Mouse (Mus musculus) limb, embryonic 15.5 days (tissue): ENCODE results near the gene 4930442H23Rik. TPM values are rescaled to one million over a fixed set of nuclear protein-coding genes. Genes with fewer than 3 reads are reported as not detected.

Experiments used
- ATAC-seq: fragments of 200-750 bp; cut with Nextera tagmentation; 2 replicates; pipeline ENCODE4 v1.8.0; 2017; ENCODE audit warnings: low read depth, moderate TSS enrichment; ENCODE audit not compliant: insufficient number of reproducible peaks, low FRiP score, low TSS enrichment
- H3K27ac ChIP-seq: fragments of 300-500 bp; sonication (generic); 2 replicates; pipeline ENCODE4 v1.5.1; 2015; ENCODE audit warnings: moderate library complexity, mild to moderate bottlenecking, inconsistent platforms
- H3K27me3 ChIP-seq: fragments of 300-500 bp; sonication (generic); 2 replicates; pipeline ENCODE4 v1.6.1; 2015; ENCODE audit warnings: inconsistent platforms
- H3K36me3 ChIP-seq: fragments of 300-500 bp; sonication (generic); 2 replicates; pipeline ENCODE4 v1.6.1; 2015; ENCODE audit warnings: inconsistent platforms
- H3K4me1 ChIP-seq: fragments of 300-500 bp; sonication (generic); 2 replicates; pipeline ENCODE4 v1.6.1; 2015; ENCODE audit warnings: inconsistent platforms
- H3K4me2 ChIP-seq: fragments of 300-500 bp; sonication (generic); 2 replicates; pipeline ENCODE4 v1.6.1; 2015; ENCODE audit warnings: mild to moderate bottlenecking, inconsistent platforms
- H3K4me3 ChIP-seq: fragments of 300-500 bp; sonication (generic); 2 replicates; pipeline ENCODE4 v1.5.1; 2015; ENCODE audit warnings: mild to moderate bottlenecking, inconsistent platforms
- H3K9ac ChIP-seq: fragments of 300-500 bp; sonication (generic); 2 replicates; pipeline ENCODE4 v1.6.1; 2015; ENCODE audit warnings: inconsistent platforms
- H3K9me3 ChIP-seq: fragments of 300-500 bp; sonication (generic); 2 replicates; pipeline ENCODE4 v1.6.1; 2016; ENCODE audit warnings: inconsistent platforms
- WGBS: fragments of 180-500 bp; shearing (Covaris S2); methylation state at CpG from one replicate; pipeline ENCODE4 v1.1.7; 2015; 5-methylcytosine and 5-hydroxymethylcytosine counted together
- polyA plus RNA-seq: library from polyadenylated mRNA; unstranded; fragments of >200 nt; fragmentation: Nextera tagmentation; extraction: Ambion mirVana; gene quantifications from 2 replicates; pipeline ENCODE4 v1.2.1, GENCODE M21; 2015

4930442H23Rik gene
- polyA plus RNA-seq, 1 experiment from 2014 or later, result not detected

GRCm38 (mm10) chr10:81140005-81140404 lies 43.6 kb downstream of the 4930442H23Rik start:
- H3K9ac ChIP-seq, result peak overlapping the region; percentile 5; the same call in 1 of the 2 replicates
- no peak for ATAC-seq
- no peaks in the 10 kb centered on the region for H3K9me3 ChIP-seq
- peak overlapping the region; percentile 74 for H3K27ac ChIP-seq
- WGBS, result 47% methylated on average over 8 of the region's 8 CpGs
- H3K36me3 ChIP-seq, result peaks cover 19% of the 10 kb centered on the region
- peak overlapping the region; percentile 89 for H3K4me2 ChIP-seq
- H3K4me1 ChIP-seq, result peaks cover 68% of the 10 kb centered on the region
- H3K27me3 ChIP-seq, result peaks cover 7% of the 10 kb centered on the region
- H3K4me3 ChIP-seq, result peak overlapping the region; percentile 94

GRCm38 (mm10) chr10:81139529-81139846 lies 44.2 kb downstream of the 4930442H23Rik start:
- H3K4me2 ChIP-seq, result peak overlapping the region; percentile 89
- peaks cover 72% of the 10 kb centered on the region for H3K4me1 ChIP-seq
- H3K27ac ChIP-seq, result peak overlapping the region; percentile 74
- H3K27me3 ChIP-seq, result peaks cover 12% of the 10 kb centered on the region
- ATAC-seq, result no peak
- no peaks in the 10 kb centered on the region for H3K9me3 ChIP-seq
- H3K36me3 ChIP-seq, result peaks cover 14% of the 10 kb centered on the region
- 79% methylated on average over 4 of the region's 4 CpGs for WGBS
- H3K4me3 ChIP-seq, result peak overlapping the region; percentile 94
- 0 out of 2 replicates have a peak overlapping the region, but pooled peaks have one; percentile 82 for H3K9ac ChIP-seq

GRCm38 (mm10) chr10:81138821-81139528 lies 44.7 kb downstream of the 4930442H23Rik start:
- 48% methylated on average over 11 of the region's 11 CpGs for WGBS
- ATAC-seq, result no peak

GRCm38 (mm10) chr10:81138131-81138782 lies 45.4 kb downstream of the 4930442H23Rik start:
- peak overlapping the region; percentile 94 for H3K4me3 ChIP-seq
- H3K36me3 ChIP-seq, result 0 out of 2 replicates have a peak, but pooled peaks cover 2% of the 10 kb centered on the region
- 2% methylated on average over 21 of the region's 24 CpGs for WGBS
- H3K27ac ChIP-seq, result peak overlapping the region; percentile 87
- peak overlapping the region; percentile 82 for H3K9ac ChIP-seq
- H3K9me3 ChIP-seq, result no peaks in the 10 kb centered on the region
- H3K4me2 ChIP-seq, result peak overlapping the region; percentile 89
- H3K27me3 ChIP-seq, result peaks cover 19% of the 10 kb centered on the region
- no peak for ATAC-seq
- H3K4me1 ChIP-seq, result peaks cover 74% of the 10 kb centered on the region

More at GRCm38 (mm10) chr10:81138821-81139528, 44.7 kb downstream of the 4930442H23Rik start:
- no peaks in the 10 kb centered on the region for H3K9me3 ChIP-seq
- H3K27ac ChIP-seq, result peak overlapping the region; percentile 87
- H3K9ac ChIP-seq, result peak overlapping the region; percentile 82; the same call in 1 of the 2 replicates
- H3K27me3 ChIP-seq, result peaks cover 17% of the 10 kb centered on the region
- peak overlapping the region; percentile 89 for H3K4me2 ChIP-seq
- peak overlapping the region; percentile 94 for H3K4me3 ChIP-seq
- H3K4me1 ChIP-seq, result peaks cover 77% of the 10 kb centered on the region
- H3K36me3 ChIP-seq, result peaks cover 8% of the 10 kb centered on the region

GRCm38 (mm10) chr10:81137252-81138130 lies 46.2 kb downstream of the 4930442H23Rik start:
- H3K4me3 ChIP-seq, result peak overlapping the region; percentile 94
- H3K4me1 ChIP-seq, result peaks cover 67% of the 10 kb centered on the region
- peak overlapping the region; percentile 99 for H3K27ac ChIP-seq
- H3K9me3 ChIP-seq, result no peaks in the 10 kb centered on the region
- H3K27me3 ChIP-seq, result peaks cover 24% of the 10 kb centered on the region
- ATAC-seq, result peak; percentile 93
- 0 out of 2 replicates have a peak, but pooled peaks cover 2% of the 10 kb centered on the region for H3K36me3 ChIP-seq
- H3K4me2 ChIP-seq, result peak overlapping the region; percentile 89
- peak overlapping the region; percentile 91 for H3K9ac ChIP-seq
- under 1% methylated on average over 49 of the region's 89 CpGs for WGBS

GRCm38 (mm10) chr10:81136706-81137231 lies 46.9 kb downstream of the 4930442H23Rik start:
- peak overlapping the region; percentile 95 for H3K4me2 ChIP-seq
- peak overlapping the region; percentile 94 for H3K4me3 ChIP-seq
- H3K9ac ChIP-seq, result peak overlapping the region; percentile 91
- H3K36me3 ChIP-seq, result 0 out of 2 replicates have a peak, but pooled peaks cover under 1% of the 10 kb centered on the region
- ATAC-seq, result peak; percentile 49; the same call in 1 of the 2 replicates
- H3K4me1 ChIP-seq, result peaks cover 60% of the 10 kb centered on the region
- H3K9me3 ChIP-seq, result no peaks in the 10 kb centered on the region
- H3K27ac ChIP-seq, result peak overlapping the region; percentile 99
- H3K27me3 ChIP-seq, result peaks cover 24% of the 10 kb centered on the region
- under 1% methylated on average over 38 of the region's 50 CpGs for WGBS

GRCm38 (mm10) chr10:81135831-81136705 lies 47.6 kb downstream of the 4930442H23Rik start:
- H3K27ac ChIP-seq, result peak overlapping the region; percentile 99
- H3K9me3 ChIP-seq, result no peaks in the 10 kb centered on the region
- peaks cover 53% of the 10 kb centered on the region for H3K4me1 ChIP-seq
- H3K27me3 ChIP-seq, result peaks cover 24% of the 10 kb centered on the region
- H3K4me3 ChIP-seq, result peak overlapping the region; percentile 94
- H3K36me3 ChIP-seq, result no peaks in the 10 kb centered on the region
- H3K4me2 ChIP-seq, result peak overlapping the region; percentile 95
- peak overlapping the region; percentile 91 for H3K9ac ChIP-seq
- WGBS, result under 1% methylated on average over 81 of the region's 86 CpGs
- no peak for ATAC-seq

- Histone ChIP-seq H3K27me3 (peaks cover 24% of the 10 kb centered on the region), H3K4me2 (peak within 1 kb of the TSS; percentile 95), H3K9ac (peak within 1 kb of the TSS; percentile 91), H3K9me3 (no peaks in the 10 kb centered on the region), H3K4me3 (peak within 1 kb of the TSS; percentile 94), H3K27ac (peak within 1 kb of the TSS; percentile 99), H3K36me3 (no peaks in the 10 kb centered on the region), H3K4me1 (peaks cover 45% of the 10 kb centered on the region)
- no peak for ATAC-seq
- 4% methylated on average over 40 of the region's 41 CpGs for WGBS
Measured at GRCm38 (mm10) chr10:81134966-81135681, 48.5 kb downstream of the 4930442H23Rik start, which contains the start of gene Zbtb7a. Gene Zbtb7a, plus strand, starts transcription at chr10:81135220.

GRCm38 (mm10) chr10:81134181-81134587 lies 49.5 kb downstream of the 4930442H23Rik start:
- 2% methylated on average over 16 of the region's 16 CpGs for WGBS
- Histone ChIP-seq H3K4me3 (no peak overlapping the region), H3K27ac (no peak overlapping the region), H3K27me3 (peaks cover 24% of the 10 kb centered on the region), H3K4me1 (peaks cover 45% of the 10 kb centered on the region), H3K9me3 (no peaks in the 10 kb centered on the region), H3K9ac (no peak overlapping the region), H3K36me3 (no peaks in the 10 kb centered on the region), H3K4me2 (no peak overlapping the region; the same call in 1 of the 2 replicates)
- no peak for ATAC-seq
